Mouse (Mus musculus): ENCODE data around the gene Poc1b.

DNA sequence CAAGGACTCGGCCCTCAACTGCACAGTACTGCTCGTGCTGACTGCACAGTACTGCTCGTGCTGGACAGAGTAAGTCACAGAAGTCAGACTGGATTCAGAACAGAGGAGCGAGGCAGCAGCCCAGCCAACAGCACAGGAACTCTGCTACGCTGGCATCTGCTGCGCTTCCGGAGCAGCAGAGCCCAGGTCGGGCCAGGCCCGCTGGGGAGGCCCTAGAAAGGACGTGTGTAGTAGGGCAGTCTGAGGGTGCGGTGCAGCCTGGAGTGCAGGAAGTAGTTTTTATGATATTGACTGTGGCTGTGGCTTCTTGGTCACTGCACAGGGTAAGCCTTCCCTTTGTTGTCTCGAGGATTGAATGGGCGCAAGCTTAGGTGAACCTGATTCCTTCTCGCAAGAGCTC is 20.1 kb downstream of the Poc1b start:
- no peak for TF ChIP-seq CTCF (IDR thresholded peaks at IDR 0.05; ENCODE audit: insufficient read depth, low read length)
- TF ChIP-seq POLR2A (IDR thresholded peaks at IDR 0.05; ENCODE audit: borderline replicate concordance, extremely low read depth, low read depth, low read length): no peak

Measured in lung, adult 2 months (tissue).